Mouse (Mus musculus): ENCODE measurements around the gene Chka. TPM values are rescaled to one million over a fixed set of nuclear protein-coding genes. Genes with fewer than 3 reads are reported as not detected.

Gene Chka
- polyA plus RNA-seq, 1 experiment: 16.8 TPM

GRCm38 (mm10) chr19:3895171-3895631 is 43.6 kb downstream of the Chka start:
- no peak for TF ChIP-seq GATA1 (IDR thresholded peaks at IDR 0.05; ENCODE audit: low read length)

- no peak for TF ChIP-seq GATA1 (IDR thresholded peaks at IDR 0.05; ENCODE audit: low read length)
Measured at GRCm38 (mm10) chr19:3896208-3896607, 44.6 kb downstream of the Chka start.

- TF ChIP-seq GATA1 (IDR thresholded peaks at IDR 0.05; ENCODE audit: low read length): no peak
Measured at GRCm38 (mm10) chr19:3897557-3897956, 46.0 kb downstream of the Chka start.

- TF ChIP-seq GATA1 (IDR thresholded peaks at IDR 0.05; ENCODE audit: low read length): no peak
Measured at GRCm38 (mm10) chr19:3898952-3899351, 47.4 kb downstream of the Chka start.

- TF ChIP-seq GATA1 (IDR thresholded peaks at IDR 0.05; ENCODE audit: low read length): no peak
Measured at GRCm38 (mm10) chr19:3899618-3900017, 48.0 kb downstream of the Chka start.

- no peak for TF ChIP-seq GATA1 (IDR thresholded peaks at IDR 0.05; ENCODE audit: low read length)
Measured at GRCm38 (mm10) chr19:3902966-3903365, 51.4 kb downstream of the Chka start.

- TF ChIP-seq GATA1 (IDR thresholded peaks at IDR 0.05; ENCODE audit: low read length): no peak
Measured at GRCm38 (mm10) chr19:3903648-3904362, 52.2 kb downstream of the Chka start.

- no peak for TF ChIP-seq GATA1 (IDR thresholded peaks at IDR 0.05; ENCODE audit: low read length)
Measured at GRCm38 (mm10) chr19:3904363-3904675, 52.7 kb downstream of the Chka start.

- TF ChIP-seq GATA1 (IDR thresholded peaks at IDR 0.05; ENCODE audit: low read length): no peak
Measured at GRCm38 (mm10) chr19:3905261-3905969, 53.8 kb downstream of the Chka start.

- TF ChIP-seq GATA1 (IDR thresholded peaks at IDR 0.05; ENCODE audit: low read length): no peak
Measured at GRCm38 (mm10) chr19:3906326-3906725, 54.8 kb downstream of the Chka start.

GRCm38 (mm10) chr19:3906795-3907786 is 55.5 kb downstream of the Chka start, which contains the start of gene Tcirg1:
TSS of gene Tcirg1 (minus strand) at chr19:3907133.
- no peak for TF ChIP-seq GATA1 (IDR thresholded peaks at IDR 0.05; ENCODE audit: low read length)

- TF ChIP-seq GATA1 (IDR thresholded peaks at IDR 0.05; ENCODE audit: low read length): no peak
Measured at GRCm38 (mm10) chr19:3907876-3908660, 56.5 kb downstream of the Chka start.

- no peak for TF ChIP-seq GATA1 (IDR thresholded peaks at IDR 0.05; ENCODE audit: low read length)
Measured at GRCm38 (mm10) chr19:3910206-3910605, 58.6 kb downstream of the Chka start.

- no peak for TF ChIP-seq GATA1 (IDR thresholded peaks at IDR 0.05; ENCODE audit: low read length)
Measured at GRCm38 (mm10) chr19:3912337-3913204, 61.0 kb downstream of the Chka start, which contains the start of gene Ndufs8. TSS of gene Ndufs8 (minus strand) at chr19:3912774.

Data from G1E-ER4 (cell line).